Mouse (Mus musculus) CH12.LX (cell line): Measurements from ENCODE around the gene Fam217a. TPM values are rescaled to one million over a fixed set of nuclear protein-coding genes. Genes with fewer than 3 reads are reported as not detected.
"Not testable (repeated sequence)": the region's sequence is repeated elsewhere in the genome, so short reads cannot be mapped to it uniquely, and the experiment has no call there.

ENCODE experiments used
- DNase-seq: peaks from one replicate; pipeline ENCODE4 v3.0.0-alpha.2; 2013; ENCODE audit errors: extremely low read depth
- H3K27ac ChIP-seq: 2 replicates; pipeline ENCODE4 v1.5.1; 2012; ENCODE audit warnings: low read depth, mild to moderate bottlenecking, control low read depth, moderate library complexity; ENCODE audit not compliant: insufficient read depth
- H3K27me3 ChIP-seq: replicated peaks from 2 replicates; pipeline ENCODE3; 2012; ENCODE audit warnings: inconsistent platforms
- H3K36me3 ChIP-seq, 2 experiments: replicated peaks in 1 of 2; 2 replicates each; pipeline versions ENCODE3 to v1.6.1; 2012; ENCODE audit warnings: inconsistent platforms in 1 of 2, low read length in 1 of 2, mild to moderate bottlenecking in 1 of 2, mixed read lengths in 1 of 2, moderate library complexity in 1 of 2; ENCODE audit not compliant: control insufficient read depth in 1 of 2, insufficient read depth in 1 of 2
- H3K4me1 ChIP-seq, 2 experiments: 2 replicates each; pipeline ENCODE4 v1.6.1; 2012; ENCODE audit warnings: inconsistent platforms in 1 of 2, moderate library complexity in 1 of 2; ENCODE audit not compliant: insufficient read depth in 2 of 2, control insufficient read depth in 1 of 2
- H3K4me2 ChIP-seq: 2 replicates; pipeline ENCODE4 v1.6.1; 2012; ENCODE audit warnings: low read depth, mild to moderate bottlenecking, control low read depth; ENCODE audit not compliant: poor library complexity, insufficient read depth, severe bottlenecking
- H3K4me3 ChIP-seq, 3 experiments: fragments of 150-350 bp in 1 of 3; sonication (generic) in 1 of 3; replicated peaks in 1 of 3; 2 replicates each; pipeline versions ENCODE3 to v1.5.1; 2011 to 2012; ENCODE audit warnings: low read depth in 2 of 3, low read length in 2 of 3, mild to moderate bottlenecking in 2 of 3, moderate library complexity in 2 of 3, control low read depth in 1 of 3, improper control_type of control experiment in 1 of 3, inconsistent platforms in 1 of 3, mixed read lengths in 1 of 3; ENCODE audit not compliant: poor library complexity in 1 of 3
- H3K79me2 ChIP-seq: replicated peaks from 2 replicates; pipeline ENCODE4 v1.6.1; 2012; ENCODE audit warnings: mild to moderate bottlenecking, moderate library complexity; ENCODE audit not compliant: control insufficient read depth, poor library complexity, insufficient read depth, severe bottlenecking; ENCODE audit errors: extremely low read depth
- H3K9ac ChIP-seq: 2 replicates; pipeline ENCODE4 v1.6.1; 2012; ENCODE audit warnings: low read depth, mild to moderate bottlenecking, control low read depth, moderate library complexity; ENCODE audit not compliant: insufficient read depth
- H3K9me3 ChIP-seq: replicated peaks from 2 replicates; pipeline ENCODE3; 2012; ENCODE audit warnings: low read length, inconsistent platforms, mixed read lengths
- CHD2 ChIP-seq: IDR thresholded peaks from 2 replicates; pipeline ENCODE4 v1.6.1; 2011; ENCODE audit warnings: low read length, improper control_type of control experiment
- E2F4 ChIP-seq: IDR thresholded peaks from 2 replicates; pipeline ENCODE4 v1.6.1; 2011; ENCODE audit warnings: low read depth, low read length, improper control_type of control experiment; ENCODE audit not compliant: insufficient replicate concordance
- ELF1 ChIP-seq: IDR thresholded peaks from 2 replicates; pipeline ENCODE4 v1.6.1; 2014; ENCODE audit warnings: low read depth, mild to moderate bottlenecking, inconsistent platforms, low read length, improper control_type of control experiment
- HCFC1 ChIP-seq: IDR thresholded peaks from 2 replicates; pipeline ENCODE4 v1.6.1; 2012; ENCODE audit warnings: low read depth, mild to moderate bottlenecking, inconsistent platforms, low read length, improper control_type of control experiment
- IRF4 ChIP-seq: IDR thresholded peaks from 2 replicates; pipeline ENCODE4 v1.6.1; 2014; ENCODE audit warnings: low read depth, mild to moderate bottlenecking, inconsistent platforms, low read length, improper control_type of control experiment
- KAT2A ChIP-seq: IDR thresholded peaks from 2 replicates; pipeline ENCODE4 v1.6.1; 2012; ENCODE audit warnings: low read length, improper control_type of control experiment, inconsistent platforms; ENCODE audit not compliant: insufficient replicate concordance
- MAX ChIP-seq: IDR thresholded peaks from 2 replicates; pipeline ENCODE4 v1.6.1; 2011; ENCODE audit warnings: low read length, improper control_type of control experiment
- MAZ ChIP-seq: IDR thresholded peaks from 2 replicates; pipeline ENCODE4 v1.6.1; 2012; ENCODE audit warnings: low read depth, mild to moderate bottlenecking, inconsistent platforms, low read length, improper control_type of control experiment, moderate library complexity
- MXI1 ChIP-seq: IDR thresholded peaks from 2 replicates; pipeline ENCODE4 v1.6.1; 2011; ENCODE audit warnings: mild to moderate bottlenecking, low read depth, low read length, improper control_type of control experiment
- MYC ChIP-seq: IDR thresholded peaks from 2 replicates; pipeline ENCODE4 v1.6.1; 2011; ENCODE audit warnings: low read depth, mild to moderate bottlenecking, improper control_type of control experiment, low read length
- NELFE ChIP-seq: IDR thresholded peaks from 2 replicates; pipeline ENCODE4 v1.6.1; 2011; ENCODE audit warnings: low read depth, low read length, improper control_type of control experiment
- NRF1 ChIP-seq: IDR thresholded peaks from 2 replicates; pipeline ENCODE4 v1.6.1; 2014; ENCODE audit warnings: low read depth, mild to moderate bottlenecking, inconsistent platforms, low read length, improper control_type of control experiment, moderate library complexity
- PAX5 ChIP-seq: IDR thresholded peaks from 2 replicates; pipeline ENCODE4 v1.6.1; 2012; ENCODE audit warnings: low read length, inconsistent platforms, mixed read lengths
- POLR2A ChIP-seq: IDR thresholded peaks from 2 replicates; pipeline ENCODE4 v1.6.1; 2011; ENCODE audit warnings: low read depth, mild to moderate bottlenecking, improper control_type of control experiment, low read length
- POLR2AphosphoS2 ChIP-seq: IDR thresholded peaks from 2 replicates; pipeline ENCODE4 v1.6.1; 2011; ENCODE audit warnings: low read depth, low read length, improper control_type of control experiment
- TCF12 ChIP-seq: IDR thresholded peaks from 2 replicates; pipeline ENCODE4 v1.6.1; 2014; ENCODE audit warnings: low read depth, mild to moderate bottlenecking, inconsistent platforms, low read length, improper control_type of control experiment
- USF1 ChIP-seq: IDR thresholded peaks from 2 replicates; pipeline ENCODE4 v1.6.1; 2014; ENCODE audit warnings: low read depth, mild to moderate bottlenecking, inconsistent platforms, low read length, improper control_type of control experiment
- ZMIZ1 ChIP-seq: IDR thresholded peaks from 2 replicates; pipeline ENCODE4 v1.6.1; 2012; ENCODE audit warnings: low read depth, mild to moderate bottlenecking, inconsistent platforms, low read length, improper control_type of control experiment
- ZNF384 ChIP-seq: IDR thresholded peaks from 2 replicates; pipeline ENCODE4 v1.6.1; 2012; ENCODE audit warnings: low read depth, low read length, improper control_type of control experiment, inconsistent platforms
- dilution Hi-C: fragments of 300-500 bp; cut with MboI; formaldehyde crosslinking; loops from 2 replicates; pipeline ENCODE4 v1.14.3; 2020; ENCODE audit warnings: low sequenced_read_pairs; ENCODE audit not compliant: extremely low pct_unique_long_range_greater_than_20kb, extremely low pct_ligation_motif_present
- in situ Hi-C: fragments of 300-500 bp; cut with MboI; formaldehyde crosslinking; loops from 3 replicates; pipeline ENCODE4 v1.14.3; 2019; ENCODE audit warnings: low sequenced_read_pairs, low pct_ligation_motif_present, low pct_unique_long_range_greater_than_20kb, mixed read lengths
- polyA plus RNA-seq: library from polyadenylated mRNA; unstranded; fragments of >175 nt; gene quantifications from 2 replicates; pipeline ENCODE4 v1.2.1, GENCODE M21; 2012; ENCODE audit warnings: low read depth; ENCODE audit not compliant: insufficient read length
- total RNA-seq, 2 experiments: library from RNA; depleted of rRNA; stranded (reverse); fragments of 300-350 nt in 1 of 2; fragments of >200 nt in 1 of 2; gene quantifications; 2 replicates each; pipeline ENCODE4 v1.2.3; 2012 to 2014

Gene Fam217a
- total and polyA plus RNA-seq, 3 experiments, result not detected

GRCm38 (mm10) chr13:34875166-34875710 lies 48.9 kb downstream of the Fam217a start, which contains the start of gene Prpf4b:
Prpf4b (plus strand) TSS chr13:34875302.
- Histone ChIP-seq H3K4me1 (peaks cover 3 to 33% of the 10 kb centered on the region in 2 experiments; a peak in 2 of 4 replicates), H3K79me2 (peaks cover 44% of the 10 kb centered on the region), H3K4me2 (peak within 1 kb of the TSS; percentile 90; the same call in 1 of the 2 replicates), H3K27me3 (no peaks in the 10 kb centered on the region), H3K4me3 (peak within 1 kb of the TSS; percentile 87 to 98 (median 97)), H3K9ac (peak within 1 kb of the TSS; percentile 83), H3K27ac (peak within 1 kb of the TSS; percentile 89), H3K36me3 (peaks cover 6 to 11% of the 10 kb centered on the region in 2 experiments), H3K9me3 (no peaks in the 10 kb centered on the region)
- dilution Hi-C loops, result no loop called here
- DNase-seq, result peak; percentile 87
- in situ Hi-C loops, result no loop called here
- TF ChIP-seq ZMIZ1, result peak; percentile 93
- TF ChIP-seq E2F4, result no peak
- peak; percentile 92 for TF ChIP-seq POLR2A
- peak; percentile 90 for TF ChIP-seq NELFE
- peak; percentile 69; the same call in 1 of the 2 replicates for TF ChIP-seq MXI1
- TF ChIP-seq POLR2AphosphoS2, result peak; percentile 82; the same call in 1 of the 2 replicates
- TF ChIP-seq USF1, result no peak
- TF ChIP-seq MYC, result peak; percentile 20; the same call in 1 of the 2 replicates
- TF ChIP-seq KAT2A, result 0 out of 2 replicates have a peak, but pooled peaks have one; percentile 51
- 0 out of 2 replicates have a peak, but pooled peaks have one; percentile 21 for TF ChIP-seq MAZ
- no peak; the same call in 1 of the 2 replicates for TF ChIP-seq IRF4
- 0 out of 2 replicates have a peak, but pooled peaks have one; percentile 17 for TF ChIP-seq CHD2
- peak; percentile 88 for TF ChIP-seq NRF1
- peak; percentile 73 for TF ChIP-seq ELF1
- TF ChIP-seq ZNF384, result peak; percentile 10; the same call in 1 of the 2 replicates
- no peak for TF ChIP-seq MAX
- TF ChIP-seq PAX5, result no peak
- peak; percentile 74 for TF ChIP-seq TCF12
- TF ChIP-seq HCFC1, result peak; percentile 77

DNA sequence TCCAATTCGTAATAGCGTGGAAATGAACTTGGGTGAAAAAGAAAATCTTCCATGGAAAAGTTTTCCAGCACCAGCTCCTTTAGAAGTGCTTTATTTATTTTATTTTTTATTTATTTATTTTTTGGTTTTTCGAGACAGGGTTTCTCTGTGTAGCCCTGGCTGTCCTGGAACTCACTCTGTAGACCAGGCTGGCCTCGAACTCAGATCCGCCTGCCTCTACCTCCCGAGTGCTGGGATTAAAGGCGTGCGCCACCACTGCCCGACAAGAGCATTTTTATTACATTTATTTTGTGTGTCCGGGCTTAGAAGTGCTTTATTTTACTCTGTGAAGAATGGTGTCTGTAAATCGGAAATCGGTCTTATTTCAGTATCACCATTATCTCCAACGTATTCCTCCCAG lies 49.4 kb downstream of the Fam217a start:
- H3K9me3 ChIP-seq, DNase-seq, H3K36me3 ChIP-seq, dilution Hi-C loops, H3K27me3 ChIP-seq, H3K27ac ChIP-seq: not testable (repeated sequence)
- in situ Hi-C loops, result loop anchor here (25.0 kb wide), 1 partner anchor 687 kb away; no protein-coding TSS in a partner anchor
- Histone ChIP-seq H3K4me2 (peak overlapping the region; percentile 44; the same call in 1 of the 2 replicates), H3K4me3 (peak overlapping the region; percentile 87 to 98 (median 97)), H3K79me2 (peaks cover 41% of the 10 kb centered on the region), H3K4me1 (peaks cover 3 to 32% of the 10 kb centered on the region in 2 experiments; a peak in 2 of 4 replicates), H3K9ac (peak overlapping the region; percentile 83)
